Mouse (Mus musculus) hindbrain, embryonic 11.5 days (tissue): ENCODE measurements around the gene Arhgef17. TPM values are rescaled to one million over a fixed set of nuclear protein-coding genes. Genes with fewer than 3 reads are reported as not detected.

Experiments
- ATAC-seq: fragments of 200-750 bp; cut with Nextera tagmentation; 2 replicates; pipeline ENCODE4 v1.8.0; 2017; ENCODE audit warnings: mild to moderate bottlenecking, moderate TSS enrichment, moderate library complexity; ENCODE audit not compliant: low FRiP score
- DNase-seq: peaks from one replicate; pipeline ENCODE4 v3.0.0-alpha.2; 2015; ENCODE audit warnings: low spot score
- H3K27ac ChIP-seq: fragments of 300-500 bp; sonication (generic); 2 replicates; pipeline ENCODE4 v1.5.1; 2014; ENCODE audit warnings: mild to moderate bottlenecking, low read depth, low read length
- H3K27me3 ChIP-seq: fragments of 300-500 bp; sonication (generic); 2 replicates; pipeline ENCODE4 v1.6.1; 2014; ENCODE audit warnings: mild to moderate bottlenecking, low read length, moderate library complexity, mixed read lengths; ENCODE audit not compliant: control insufficient read depth, insufficient read depth
- H3K36me3 ChIP-seq: fragments of 300-500 bp; sonication (generic); 2 replicates; pipeline ENCODE4 v1.6.1; 2014; ENCODE audit warnings: mild to moderate bottlenecking, low read length, moderate library complexity, mixed read lengths; ENCODE audit not compliant: control insufficient read depth, insufficient read depth
- H3K4me1 ChIP-seq: fragments of 300-500 bp; sonication (generic); replicated peaks from 2 replicates; pipeline ENCODE4 v1.6.1; 2014; ENCODE audit warnings: low read length, mixed read lengths; ENCODE audit not compliant: control insufficient read depth, insufficient read depth
- H3K4me2 ChIP-seq: fragments of 300-500 bp; sonication (generic); replicated peaks from 2 replicates; pipeline ENCODE4 v1.6.1; 2014; ENCODE audit warnings: mild to moderate bottlenecking, low read depth, low read length
- H3K4me3 ChIP-seq: fragments of 300-500 bp; sonication (generic); 2 replicates; pipeline ENCODE4 v1.5.1; 2014; ENCODE audit warnings: low read depth, low read length
- H3K9ac ChIP-seq: fragments of 300-500 bp; sonication (generic); 2 replicates; pipeline ENCODE4 v1.6.1; 2014; ENCODE audit warnings: low read depth, low read length
- H3K9me3 ChIP-seq: fragments of 300-500 bp; sonication (generic); 2 replicates; pipeline ENCODE4 v1.6.1; 2016; ENCODE audit warnings: low read length; ENCODE audit not compliant: control insufficient read depth
- WGBS: fragments of 180-500 bp; shearing (Covaris S2); extraction: QIAGEN DNeasy Blood & Tissue Kit; methylation state at CpG from one replicate; pipeline ENCODE4 v1.1.7; 2014; 5-methylcytosine and 5-hydroxymethylcytosine counted together
- polyA plus RNA-seq: library from polyadenylated mRNA; unstranded; fragments of >200 nt; fragmentation: Nextera tagmentation; extraction: Ambion mirVana; gene quantifications from 2 replicates; pipeline ENCODE4 v1.2.1, GENCODE M21; 2014

Gene Arhgef17
- polyA plus RNA-seq, 1 experiment from 2014 or later, result 8.3 TPM

- WGBS, result 92% methylated on average over 6 of the region's 6 CpGs
- no peaks in the 10 kb centered on the region for H3K4me1 ChIP-seq
- H3K36me3 ChIP-seq, result no peaks in the 10 kb centered on the region
- H3K9me3 ChIP-seq, result no peaks in the 10 kb centered on the region
- no peak overlapping the region for H3K4me3 ChIP-seq
- ATAC-seq (no peak), DNase-seq (no peak)
- no peaks in the 10 kb centered on the region for H3K27me3 ChIP-seq
- H3K27ac ChIP-seq, result no peak overlapping the region
- H3K4me2 ChIP-seq, result no peak overlapping the region
- H3K9ac ChIP-seq, result no peak overlapping the region
Measured at GRCm38 (mm10) chr7:100839632-100840402, 92.1 kb downstream of the Arhgef17 start.

- 66% methylated on average over 1 of the region's 1 CpGs for WGBS
- no peak for ATAC-seq
- no peaks in the 10 kb centered on the region for H3K36me3 ChIP-seq
Measured at GRCm38 (mm10) chr7:100837701-100838100, 94.2 kb downstream of the Arhgef17 start.

GRCm38 (mm10) chr7:100836657-100837056, 95.2 kb downstream of the Arhgef17 start:
- H3K9me3 ChIP-seq, result no peaks in the 10 kb centered on the region
- DNase-seq (no peak), ATAC-seq (no peak)
- no peak overlapping the region for H3K4me3 ChIP-seq
- no peak overlapping the region for H3K4me2 ChIP-seq
- H3K27ac ChIP-seq, result no peak overlapping the region
- WGBS, result 91% methylated on average over 10 of the region's 10 CpGs
- H3K4me1 ChIP-seq, result no peaks in the 10 kb centered on the region
- H3K9ac ChIP-seq, result no peak overlapping the region
- no peaks in the 10 kb centered on the region for H3K36me3 ChIP-seq
- H3K27me3 ChIP-seq, result no peaks in the 10 kb centered on the region

More at GRCm38 (mm10) chr7:100837701-100838100, 94.2 kb downstream of the Arhgef17 start:
- DNase-seq, result no peak
- Histone ChIP-seq H3K27ac (no peak overlapping the region), H3K4me3 (no peak overlapping the region), H3K9me3 (no peaks in the 10 kb centered on the region), H3K27me3 (no peaks in the 10 kb centered on the region), H3K4me2 (no peak overlapping the region), H3K4me1 (no peaks in the 10 kb centered on the region), H3K9ac (no peak overlapping the region)

GRCm38 (mm10) chr7:100835711-100836110, 96.2 kb downstream of the Arhgef17 start:
- H3K27me3 ChIP-seq, result no peaks in the 10 kb centered on the region
- H3K4me3 ChIP-seq, result no peak overlapping the region
- H3K4me2 ChIP-seq, result no peak overlapping the region
- no peaks in the 10 kb centered on the region for H3K36me3 ChIP-seq
- no peaks in the 10 kb centered on the region for H3K4me1 ChIP-seq
- no peaks in the 10 kb centered on the region for H3K9me3 ChIP-seq
- DNase-seq, result no peak
- H3K27ac ChIP-seq, result no peak overlapping the region
- ATAC-seq, result no peak
- 89% methylated on average over 6 of the region's 6 CpGs for WGBS
- no peak overlapping the region for H3K9ac ChIP-seq

- Histone ChIP-seq H3K27ac (no peak overlapping the region), H3K9ac (no peak overlapping the region), H3K36me3 (no peaks in the 10 kb centered on the region), H3K4me3 (no peak overlapping the region), H3K9me3 (no peaks in the 10 kb centered on the region), H3K4me2 (no peak overlapping the region), H3K4me1 (no peaks in the 10 kb centered on the region), H3K27me3 (no peaks in the 10 kb centered on the region)
- DNase-seq, result no peak
- no peak for ATAC-seq
- WGBS, result 90% methylated on average over 7 of the region's 7 CpGs
Measured at GRCm38 (mm10) chr7:100835168-100835567, 96.7 kb downstream of the Arhgef17 start.

GRCm38 (mm10) chr7:100833859-100834258, 98.0 kb downstream of the Arhgef17 start:
- H3K36me3 ChIP-seq, result no peaks in the 10 kb centered on the region
- WGBS, result 87% methylated on average over 1 of the region's 1 CpGs

GRCm38 (mm10) chr7:100828549-100828948, 103.4 kb downstream of the Arhgef17 start:
- Histone ChIP-seq H3K4me2 (no peak overlapping the region), H3K9me3 (no peaks in the 10 kb centered on the region), H3K36me3 (no peaks in the 10 kb centered on the region), H3K27ac (no peak overlapping the region), H3K4me1 (no peaks in the 10 kb centered on the region), H3K27me3 (no peaks in the 10 kb centered on the region), H3K9ac (no peak overlapping the region), H3K4me3 (no peak overlapping the region)
- WGBS, result 89% methylated on average over 2 of the region's 2 CpGs
- ATAC-seq (no peak), DNase-seq (no peak)

More at GRCm38 (mm10) chr7:100833859-100834258, 98.0 kb downstream of the Arhgef17 start:
- ATAC-seq (no peak), DNase-seq (no peak)
- Histone ChIP-seq H3K9me3 (no peaks in the 10 kb centered on the region), H3K4me1 (no peaks in the 10 kb centered on the region), H3K4me2 (no peak overlapping the region), H3K4me3 (no peak overlapping the region), H3K9ac (no peak overlapping the region), H3K27ac (no peak overlapping the region), H3K27me3 (no peaks in the 10 kb centered on the region)

GRCm38 (mm10) chr7:100824661-100825060, 107.2 kb downstream of the Arhgef17 start:
- H3K27ac ChIP-seq, result no peak overlapping the region
- H3K9me3 ChIP-seq, result no peaks in the 10 kb centered on the region
- H3K27me3 ChIP-seq, result no peaks in the 10 kb centered on the region
- no peak for DNase-seq
- WGBS, result 94% methylated on average over 3 of the region's 3 CpGs
- no peak overlapping the region for H3K4me3 ChIP-seq
- H3K4me2 ChIP-seq, result no peak overlapping the region
- H3K36me3 ChIP-seq, result no peaks in the 10 kb centered on the region
- H3K9ac ChIP-seq, result no peak overlapping the region
- H3K4me1 ChIP-seq, result no peaks in the 10 kb centered on the region
- no peak for ATAC-seq
